Mouse (Mus musculus): ENCODE results near the gene Syt16. TPM values are rescaled to one million over a fixed set of nuclear protein-coding genes. Genes with fewer than 3 reads are reported as not detected.

The Syt16 gene
- 14.5 and 15.0 TPM in 2 replicates for polyA plus RNA-seq (2016; fragmentation: Nextera tagmentation; extraction: Ambion mirVana)

GRCm38 (mm10) chr12:73997297-73998127 is at the start of gene Syt16:
Gene Syt16, plus strand, starts transcription at chr12:73997661.
- Histone ChIP-seq H3K4me1 (peaks cover 5% of the 10 kb centered on the region; the same call in 1 of the 2 replicates), H3K9ac (replicated peaks) (peak within 1 kb of the TSS; percentile 73), H3K27ac (replicated peaks) (no peak within 1 kb of the TSS), H3K27me3 (peaks cover 31% of the 10 kb centered on the region), H3K36me3 (no peaks in the 10 kb centered on the region), H3K9me3 (no peaks in the 10 kb centered on the region), H3K4me2 (replicated peaks) (peak within 1 kb of the TSS; percentile 83), H3K4me3 (peak within 1 kb of the TSS; percentile 64)
- peak; percentile 79 for ATAC-seq (ENCODE audit: low FRiP score, low read depth)
- 1% methylated on average over 62 of the region's 67 CpGs for WGBS

GRCm38 (mm10) chr12:73948415-73948814 is 49.0 kb upstream of the Syt16 start:
- H3K36me3 ChIP-seq, result peaks cover 19% of the 10 kb centered on the region
- no peak overlapping the region for H3K27ac ChIP-seq (replicated peaks)
- H3K27me3 ChIP-seq, result peaks cover 10% of the 10 kb centered on the region
- 90% methylated on average over 4 of the region's 4 CpGs for WGBS
- no peak overlapping the region for H3K4me2 ChIP-seq (replicated peaks)
- H3K9ac ChIP-seq (replicated peaks), result no peak overlapping the region
- no peaks in the 10 kb centered on the region for H3K9me3 ChIP-seq
- no peak for ATAC-seq (ENCODE audit: low FRiP score, low read depth)
- H3K4me1 ChIP-seq, result peaks cover 13% of the 10 kb centered on the region
- H3K4me3 ChIP-seq, result no peak overlapping the region

DNA sequence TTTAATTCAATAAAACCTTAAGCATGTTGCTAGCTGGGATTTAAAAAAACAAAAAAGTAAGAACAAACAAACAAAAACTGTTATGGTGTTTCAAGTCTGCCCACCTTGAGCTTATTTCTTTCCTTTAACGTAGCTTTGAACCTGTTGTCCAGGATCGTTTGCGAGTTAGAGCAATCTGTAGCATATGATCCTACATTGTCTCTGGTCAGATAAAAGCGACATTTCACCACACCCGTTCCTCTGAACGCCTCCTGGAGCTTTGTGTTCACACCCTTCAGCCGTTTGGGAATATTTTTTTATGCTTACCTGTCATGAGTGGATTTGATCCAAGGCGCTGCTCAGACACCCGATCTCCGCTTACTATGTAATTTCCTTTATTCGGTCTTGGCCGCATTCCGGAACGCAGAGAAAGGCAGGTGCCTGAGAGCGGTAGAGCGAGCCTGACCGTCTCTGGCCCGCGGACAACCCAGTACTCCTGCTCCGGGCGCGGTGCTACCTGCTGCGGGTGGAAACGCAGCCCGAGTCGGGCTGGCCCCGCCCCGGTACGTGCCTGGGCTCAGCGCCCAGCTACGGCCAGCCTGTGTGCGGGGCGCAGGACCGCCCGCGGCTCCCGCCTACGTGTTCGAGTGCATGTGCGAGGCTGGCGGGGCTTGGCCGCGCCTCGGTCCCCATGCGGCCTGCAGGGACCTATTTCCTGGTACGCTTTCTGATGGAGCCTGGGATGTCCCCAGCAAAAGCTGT is 48.0 kb upstream of the Syt16 start:
- WGBS, result 5% methylated on average over 46 of the region's 46 CpGs
- Histone ChIP-seq H3K4me1 (peaks cover 15% of the 10 kb centered on the region), H3K36me3 (0 out of 2 replicates have a peak, but pooled peaks cover 8% of the 10 kb centered on the region), H3K9ac (replicated peaks) (peak overlapping the region; percentile 54; the same call in 1 of the 2 replicates), H3K27ac (replicated peaks) (no peak overlapping the region), H3K4me2 (replicated peaks) (peak overlapping the region; percentile 75), H3K4me3 (peak overlapping the region; percentile 45), H3K27me3 (peaks cover 10% of the 10 kb centered on the region), H3K9me3 (no peaks in the 10 kb centered on the region)
- peak; percentile 92 for ATAC-seq (ENCODE audit: low FRiP score, low read depth)

- Histone ChIP-seq H3K4me1 (peaks cover 15% of the 10 kb centered on the region), H3K36me3 (no peaks in the 10 kb centered on the region), H3K9ac (replicated peaks) (peak overlapping the region; percentile 41; the same call in 1 of the 2 replicates), H3K9me3 (no peaks in the 10 kb centered on the region), H3K27me3 (peaks cover 10% of the 10 kb centered on the region), H3K4me2 (replicated peaks) (peak overlapping the region; percentile 54), H3K4me3 (peak overlapping the region; percentile 33), H3K27ac (replicated peaks) (no peak overlapping the region)
- WGBS, result 4% methylated on average over 15 of the region's 15 CpGs
- peak; percentile 56; the same call in 1 of the 2 replicates for ATAC-seq (ENCODE audit: low FRiP score, low read depth)
Measured at GRCm38 (mm10) chr12:73952879-73953278, 44.6 kb upstream of the Syt16 start.

DNA sequence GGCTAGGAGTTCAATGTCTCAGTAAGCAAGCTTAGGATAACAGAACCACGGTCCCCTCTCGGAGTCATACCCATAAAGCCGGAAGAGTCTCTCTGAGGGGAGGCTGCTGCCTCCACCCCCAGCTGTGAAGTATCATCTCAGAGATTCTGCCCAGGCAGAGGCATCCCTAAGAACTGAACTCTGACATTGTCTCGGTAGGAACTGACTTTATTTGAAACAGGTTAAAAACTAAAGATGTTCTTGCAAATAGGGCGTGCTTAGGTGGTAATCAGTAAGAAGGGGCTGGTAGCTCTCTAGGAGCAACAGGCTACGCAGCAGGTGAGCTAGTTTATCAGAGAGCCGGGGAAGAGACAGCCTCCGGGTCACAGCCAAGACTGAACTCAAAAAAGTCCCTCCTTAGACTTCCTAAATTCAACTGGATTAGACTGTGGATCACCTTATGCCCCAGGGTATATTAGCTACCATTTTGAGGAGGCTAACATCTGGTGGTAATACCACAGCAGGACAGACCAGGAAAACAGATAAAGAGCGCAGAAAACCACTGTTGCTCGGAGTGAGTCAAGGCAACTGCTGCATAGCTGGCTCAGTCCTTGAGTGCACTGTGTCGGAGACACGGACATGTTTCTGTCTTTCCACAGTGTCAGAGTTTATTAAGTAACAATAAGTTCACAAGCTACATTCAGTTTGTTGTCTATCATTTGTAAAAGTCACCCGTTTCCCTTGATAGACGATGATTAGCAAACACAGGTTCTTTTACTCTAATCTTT is 43.9 kb upstream of the Syt16 start:
- no peak for ATAC-seq (ENCODE audit: low FRiP score, low read depth)
- H3K36me3 ChIP-seq, result no peaks in the 10 kb centered on the region
- H3K4me1 ChIP-seq, result peaks cover 15% of the 10 kb centered on the region
- peak overlapping the region; percentile 33 for H3K4me3 ChIP-seq
- WGBS, result 49% methylated on average over 14 of the region's 14 CpGs
- H3K27ac ChIP-seq (replicated peaks), result no peak overlapping the region
- H3K4me2 ChIP-seq (replicated peaks), result peak overlapping the region; percentile 54
- H3K9ac ChIP-seq (replicated peaks), result no peak overlapping the region
- H3K9me3 ChIP-seq, result no peaks in the 10 kb centered on the region
- H3K27me3 ChIP-seq, result peaks cover 5% of the 10 kb centered on the region

DNA sequence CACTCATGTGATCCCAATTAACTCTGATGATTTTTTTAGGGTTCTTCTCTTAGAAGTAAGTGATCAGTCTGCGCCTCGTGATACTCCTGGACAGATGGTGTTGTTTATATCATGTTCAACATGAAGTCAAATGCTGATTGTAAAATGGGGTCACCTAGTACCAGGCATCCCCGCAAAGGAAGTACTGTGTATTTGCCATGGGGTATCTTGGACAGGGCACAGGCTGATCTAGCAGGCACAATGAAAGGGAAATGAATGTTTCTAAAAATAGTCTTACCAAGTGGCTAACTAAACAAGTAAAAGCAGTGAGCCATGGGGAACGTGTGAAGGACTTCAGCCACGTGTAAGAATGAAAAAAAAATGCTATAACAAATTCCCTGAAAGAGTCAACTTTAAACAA is 42.7 kb upstream of the Syt16 start:
- Histone ChIP-seq H3K4me3 (no peak overlapping the region), H3K9ac (replicated peaks) (no peak overlapping the region), H3K4me1 (peaks cover 9% of the 10 kb centered on the region), H3K27me3 (no peaks in the 10 kb centered on the region), H3K36me3 (no peaks in the 10 kb centered on the region), H3K4me2 (replicated peaks) (no peak overlapping the region), H3K27ac (replicated peaks) (no peak overlapping the region), H3K9me3 (no peaks in the 10 kb centered on the region)
- ATAC-seq (ENCODE audit: low FRiP score, low read depth), result no peak
- 79% methylated on average over 5 of the region's 5 CpGs for WGBS

DNA sequence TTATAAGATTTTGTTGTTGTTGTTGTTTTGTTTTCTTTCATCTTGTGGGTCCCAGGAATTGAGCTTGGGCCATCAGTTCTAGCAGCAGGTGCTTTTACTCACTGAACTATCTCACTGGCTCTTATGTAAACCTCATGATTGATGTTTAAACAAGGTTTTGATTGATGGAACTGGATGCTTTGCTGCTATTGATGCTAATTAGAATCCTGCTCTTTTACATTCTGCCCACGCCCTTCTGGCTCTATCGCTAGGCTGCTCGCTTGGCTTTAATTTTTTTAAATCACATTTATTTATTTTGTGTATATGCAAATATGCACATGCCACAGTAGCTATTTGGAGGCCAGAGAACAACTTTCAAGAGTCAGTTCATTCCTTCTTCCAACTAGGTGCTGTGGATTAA is 39.8 kb upstream of the Syt16 start:
- H3K4me2 ChIP-seq (replicated peaks), result no peak overlapping the region
- no peaks in the 10 kb centered on the region for H3K36me3 ChIP-seq
- H3K27me3 ChIP-seq, result no peaks in the 10 kb centered on the region; the same call in 1 of the 2 replicates

DNA sequence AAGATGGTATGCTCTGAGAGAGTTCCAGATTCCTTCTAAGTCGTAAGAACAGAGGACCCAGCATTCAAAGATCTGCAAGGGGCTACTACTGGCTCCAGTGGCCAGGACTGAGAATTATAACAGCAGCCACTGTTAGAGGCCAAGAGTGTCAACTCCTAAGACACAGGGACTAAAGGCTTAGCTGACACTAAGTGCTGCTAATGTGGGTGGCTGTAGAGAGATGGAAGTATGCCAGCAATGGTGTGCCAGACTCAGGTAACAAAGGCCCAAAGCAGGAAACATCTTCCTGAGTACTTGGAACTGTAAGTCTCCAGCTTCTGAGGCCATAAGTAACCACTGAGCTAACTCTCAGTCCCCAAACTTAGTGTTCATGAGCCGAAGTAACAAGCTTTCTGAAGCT is 38.6 kb upstream of the Syt16 start:
- H3K36me3 ChIP-seq, result no peaks in the 10 kb centered on the region
- H3K27me3 ChIP-seq, result no peaks in the 10 kb centered on the region; the same call in 1 of the 2 replicates
- no peak for ATAC-seq (ENCODE audit: low FRiP score, low read depth)
- H3K27ac ChIP-seq (replicated peaks), result no peak overlapping the region
- WGBS, result 82% methylated on average over 2 of the region's 2 CpGs
- no peak overlapping the region for H3K4me2 ChIP-seq (replicated peaks)
- no peak overlapping the region for H3K9ac ChIP-seq (replicated peaks)
- no peaks in the 10 kb centered on the region for H3K9me3 ChIP-seq
- H3K4me3 ChIP-seq, result no peak overlapping the region
- H3K4me1 ChIP-seq, result no peaks in the 10 kb centered on the region

More for the DNA sequence above, 39.8 kb upstream of the Syt16 start:
- no peak overlapping the region for H3K27ac ChIP-seq (replicated peaks)
- H3K9ac ChIP-seq (replicated peaks), result no peak overlapping the region
- no peak overlapping the region for H3K4me3 ChIP-seq
- H3K4me1 ChIP-seq, result peaks cover 7% of the 10 kb centered on the region; the same call in 1 of the 2 replicates
- 85% methylated on average over 3 of the region's 3 CpGs for WGBS
- no peak for ATAC-seq (ENCODE audit: low FRiP score, low read depth)
- no peaks in the 10 kb centered on the region for H3K9me3 ChIP-seq

DNA sequence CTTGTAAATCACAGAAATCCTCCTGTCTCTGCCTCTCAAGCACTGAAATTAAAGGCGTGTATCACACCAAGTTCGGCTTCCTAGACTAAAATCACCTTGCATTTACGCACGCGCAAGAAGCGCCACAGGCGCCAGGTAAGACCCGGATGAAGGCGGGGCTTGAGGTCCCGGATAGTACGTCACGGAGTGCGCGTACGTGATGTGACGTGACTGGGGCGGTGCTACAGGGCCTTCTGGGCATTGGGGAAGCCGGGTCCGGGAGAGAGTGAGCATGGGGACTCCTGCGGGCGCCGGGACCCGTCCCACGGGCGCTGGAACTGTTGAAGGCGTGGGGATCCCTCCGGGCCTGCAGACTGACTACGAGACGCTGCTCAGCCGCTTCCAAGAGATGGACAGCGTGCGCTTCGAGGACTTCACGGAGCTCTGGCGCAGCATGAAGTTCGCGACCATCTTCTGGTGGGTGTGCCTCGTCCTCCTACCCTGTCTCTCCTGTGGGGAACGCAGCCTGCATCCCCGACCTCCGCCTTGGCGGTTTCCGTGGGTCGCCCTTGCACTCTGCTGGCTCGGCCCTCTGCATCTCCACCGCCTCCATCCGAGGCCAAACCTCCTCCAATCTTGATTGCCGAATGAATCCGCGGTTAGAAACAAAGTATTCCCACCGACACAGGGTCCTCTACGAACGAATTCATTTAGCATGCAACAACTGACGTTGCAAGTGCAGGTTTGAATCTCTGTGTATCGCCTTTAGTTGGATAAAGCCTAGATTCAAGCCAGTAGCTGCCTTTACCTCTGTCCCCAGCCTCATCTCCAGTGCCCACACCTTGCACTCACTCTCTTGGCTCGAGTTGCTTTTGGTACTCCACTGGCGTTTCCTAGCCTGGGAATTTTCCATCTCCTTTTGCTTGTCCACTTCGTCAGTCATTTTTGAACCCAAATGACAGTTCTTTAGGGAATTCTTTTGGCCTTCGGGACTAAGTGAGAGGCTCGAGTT is 32.9 kb upstream of the Syt16 start, which contains the start of gene Snapc1:
Snapc1 (plus strand) TSS at position 191 of the 991 bp plus-strand sequence.
- peaks cover 10% of the 10 kb centered on the region for H3K4me1 ChIP-seq
- no peaks in the 10 kb centered on the region for H3K9me3 ChIP-seq
- H3K27ac ChIP-seq (replicated peaks), result peak within 1 kb of the TSS; percentile 72
- WGBS, result 2% methylated on average over 60 of the region's 60 CpGs
- H3K27me3 ChIP-seq, result no peaks in the 10 kb centered on the region; the same call in 1 of the 2 replicates
- peaks cover 22% of the 10 kb centered on the region for H3K36me3 ChIP-seq
- peak within 1 kb of the TSS; percentile 79 for H3K4me2 ChIP-seq (replicated peaks)
- ATAC-seq (ENCODE audit: low FRiP score, low read depth), result peak; percentile 100
- H3K9ac ChIP-seq (replicated peaks), result peak within 1 kb of the TSS; percentile 85
- H3K4me3 ChIP-seq, result peak within 1 kb of the TSS; percentile 89

DNA sequence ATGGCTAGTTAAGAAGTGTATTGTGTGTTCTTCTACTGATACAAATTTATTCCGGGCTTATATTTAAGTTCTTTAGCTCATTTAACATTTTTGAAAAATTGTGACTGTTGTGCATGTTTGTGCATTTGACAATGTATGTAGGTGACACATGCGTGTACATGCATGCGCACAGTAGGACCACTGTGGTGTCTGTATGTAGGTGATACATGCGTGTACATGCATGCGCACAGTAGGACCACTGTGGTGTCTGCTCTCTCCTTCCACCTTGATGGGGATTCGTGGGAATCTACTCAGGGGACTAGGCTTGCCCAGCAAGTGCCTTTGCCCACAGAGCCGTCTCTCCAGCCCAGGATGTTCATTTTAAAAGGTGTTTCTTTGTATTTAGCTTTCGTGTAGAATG is 28.3 kb upstream of the Syt16 start:
- ATAC-seq (ENCODE audit: low FRiP score, low read depth), result no peak
- H3K9me3 ChIP-seq, result 0 out of 2 replicates have a peak, but pooled peaks cover 9% of the 10 kb centered on the region
- no peak overlapping the region for H3K27ac ChIP-seq (replicated peaks)
- no peak overlapping the region for H3K9ac ChIP-seq (replicated peaks)
- 96% methylated on average over 8 of the region's 8 CpGs for WGBS
- H3K27me3 ChIP-seq, result no peaks in the 10 kb centered on the region
- H3K4me1 ChIP-seq, result peaks cover 10% of the 10 kb centered on the region
- no peak overlapping the region for H3K4me2 ChIP-seq (replicated peaks)
- no peak overlapping the region for H3K4me3 ChIP-seq
- H3K36me3 ChIP-seq, result peaks cover 62% of the 10 kb centered on the region

Measured in midbrain, embryonic 12.5 days (tissue).